Mouse (Mus musculus) cerebellum, postnatal 36 days (tissue): ENCODE data around the gene Pebp1.

Experiments used
- DNase-seq, 2 experiments: peaks; one replicate each; pipeline ENCODE4 v3.0.0; 2021 to 2022; ENCODE audit warnings: mixed read lengths in 2 of 2

The Pebp1 gene

GRCm38 (mm10) chr5:117285266-117285665, 2.2 kb downstream of the Pebp1 start:
- no peak for DNase-seq

GRCm38 (mm10) chr5:117284682-117285081, 2.7 kb downstream of the Pebp1 start:
- DNase-seq: no peak

- no peak for DNase-seq
Observed at GRCm38 (mm10) chr5:117284029-117284428, 3.4 kb downstream of the Pebp1 start.

GRCm38 (mm10) chr5:117282360-117282759, 5.1 kb downstream of the Pebp1 start:
- DNase-seq: no peak

GRCm38 (mm10) chr5:117281536-117281935, 5.9 kb downstream of the Pebp1 start:
- no peak for DNase-seq

GRCm38 (mm10) chr5:117279669-117280050, 7.8 kb downstream of the Pebp1 start:
- DNase-seq: no peak

GRCm38 (mm10) chr5:117278809-117279668, 8.4 kb downstream of the Pebp1 start:
- DNase-seq: no peak

GRCm38 (mm10) chr5:117277784-117278183, 9.6 kb downstream of the Pebp1 start:
- no peak for DNase-seq

- DNase-seq: no peak
Observed at GRCm38 (mm10) chr5:117274817-117275216, 12.6 kb downstream of the Pebp1 start.

- DNase-seq: peak in 1 of 2 experiments; percentile 37
Observed at GRCm38 (mm10) chr5:117271945-117272344, 15.5 kb downstream of the Pebp1 start.

- DNase-seq: no peak
Observed at GRCm38 (mm10) chr5:117269395-117269794, 18.0 kb downstream of the Pebp1 start.

- DNase-seq: peak in 1 of 2 experiments; percentile 54
Observed at GRCm38 (mm10) chr5:117268749-117269148, 18.7 kb downstream of the Pebp1 start.

- no peak for DNase-seq
Observed at GRCm38 (mm10) chr5:117267913-117268312, 19.5 kb downstream of the Pebp1 start.

GRCm38 (mm10) chr5:117264701-117265100, 22.7 kb downstream of the Pebp1 start:
- DNase-seq: no peak

- no peak for DNase-seq
Observed at GRCm38 (mm10) chr5:117263566-117263965, 23.9 kb downstream of the Pebp1 start.

GRCm38 (mm10) chr5:117258276-117258675, 29.1 kb downstream of the Pebp1 start:
- DNase-seq: no peak

GRCm38 (mm10) chr5:117251763-117252162, 35.7 kb downstream of the Pebp1 start:
- DNase-seq: no peak

GRCm38 (mm10) chr5:117250796-117251195, 36.6 kb downstream of the Pebp1 start:
- no peak for DNase-seq

- DNase-seq: peak in 1 of 2 experiments; percentile 31
Observed at GRCm38 (mm10) chr5:117248351-117248750, 39.1 kb downstream of the Pebp1 start.

GRCm38 (mm10) chr5:117245170-117245569, 42.3 kb downstream of the Pebp1 start:
- no peak for DNase-seq

GRCm38 (mm10) chr5:117242671-117243478, 44.5 kb downstream of the Pebp1 start:
- peak; percentile 45 to 46 for DNase-seq

GRCm38 (mm10) chr5:117241935-117242531, 45.4 kb downstream of the Pebp1 start:
- DNase-seq: peak; percentile 74 to 75

GRCm38 (mm10) chr5:117240761-117241322, 46.6 kb downstream of the Pebp1 start:
- peak; percentile 58 to 69 for DNase-seq
